Comparison of ENCODE assay signal across 17 mouse cellular contexts in the genomic region with DNA sequence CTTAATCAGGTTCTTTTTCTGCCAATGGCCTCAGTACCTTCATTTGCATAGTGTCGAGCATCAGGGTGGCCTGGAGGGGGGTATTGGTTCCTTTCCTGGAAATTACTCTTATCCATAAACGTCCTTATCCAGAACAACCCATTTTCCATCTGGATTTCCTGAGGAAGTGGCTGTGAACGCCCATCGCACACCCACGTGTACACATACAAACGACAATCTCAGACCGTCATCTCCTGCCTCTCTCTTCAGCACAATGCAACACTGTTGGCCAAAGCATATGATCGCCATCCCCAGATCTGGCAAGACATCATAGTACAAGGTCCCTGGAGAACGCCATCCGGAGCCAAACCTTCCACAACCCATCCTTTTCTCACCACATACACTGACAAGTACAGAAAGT. TPM values are rescaled to one million over a fixed set of nuclear protein-coding genes. Genes with fewer than 3 reads are reported as not detected.
DNase-seq lines count a peak whose midpoint lies in the region; ATAC-seq and TF ChIP-seq lines count a peak whose summit lies in the region.
"Had no signal": no experiment of that assay in that cellular context is flagged by ENCODE, and none has a peak within 500 bp of the region (broad histone marks: within the 10 kb centered on the region; RNA-seq: fewer than 3 reads in every experiment).

No protein-coding gene starts in this region.

- no peak overlapping the region for H3K4me2 ChIP-seq in CH12.LX (ENCODE audit: insufficient read depth, low read depth, poor library complexity, severe bottlenecking)
- H3K4me2 ChIP-seq in heart, embryonic 14.5 days (ENCODE audit: low read length), result no peak overlapping the region
- H3K4me2 ChIP-seq in lung, embryonic 16.5 days (ENCODE audit: low read depth, low read length), result no peak overlapping the region
- H3K4me2 ChIP-seq: embryonic facial prominence, embryonic 13.5 days; limb, embryonic 13.5 days; stomach, embryonic 15.5 days had no signal

- no peaks in the 10 kb centered on the region for H3K4me1 ChIP-seq in heart, embryonic 10.5 days
- peaks cover 21 to 94% of the 10 kb centered on the region in 2 experiments for H3K4me1 ChIP-seq in CH12.LX (ENCODE audit: control insufficient read depth in 1 of 2, insufficient read depth in 2 of 2)
- no peaks in the 10 kb centered on the region for H3K4me1 ChIP-seq in heart, embryonic 14.5 days (ENCODE audit: control insufficient read depth in 2 of 2, insufficient read depth in 2 of 2, low read length in 2 of 2)
- no peaks in the 10 kb centered on the region for H3K4me1 ChIP-seq in lung, embryonic 16.5 days (replicated peaks; ENCODE audit: control insufficient read depth, insufficient read depth, low read length)
- H3K4me1 ChIP-seq: stomach, embryonic 15.5 days had no signal

- dilution Hi-C loops in CH12.LX (cut with MboI; ENCODE audit: extremely low pct_ligation_motif_present, extremely low pct_unique_long_range_greater_than_20kb, low sequenced_read_pairs), result no loop called here

- H3K9ac ChIP-seq in CH12.LX (ENCODE audit: insufficient read depth, low read depth), result no peak overlapping the region
- no peak overlapping the region for H3K9ac ChIP-seq in heart, embryonic 14.5 days (ENCODE audit: low read length)
- no peak overlapping the region for H3K9ac ChIP-seq in lung, embryonic 16.5 days (ENCODE audit: low read length)
- H3K9ac ChIP-seq: embryonic facial prominence, embryonic 13.5 days; limb, embryonic 13.5 days; stomach, embryonic 15.5 days had no signal

- 71% methylated on average over 10 of the region's 10 CpGs for WGBS in heart, embryonic 10.5 days
- WGBS in heart, embryonic 14.5 days, result 65% methylated on average over 10 of the region's 10 CpGs
- WGBS in lung, embryonic 16.5 days, result 66% methylated on average over 10 of the region's 10 CpGs

- DNase-seq in heart, adult 11 months, result peak; percentile 99
- DNase-seq in heart, embryonic 10.5 days (ENCODE audit: low spot score), result no peak
- DNase-seq in CH12.LX (ENCODE audit: extremely low read depth), result no peak
- no peak for DNase-seq in left cerebral cortex, adult 8-10 months (ENCODE audit: low spot score in 2 of 2)
- DNase-seq in left cerebral cortex, postnatal 36 days (ENCODE audit: low spot score in 2 of 2), result no peak
- DNase-seq in cerebellum, adult 11-12 months, result no peak
- DNase-seq: B cell, adult 2 months; spleen, adult 18-20 months had no signal

- TF ChIP-seq RAD21 in CH12.LX (IDR thresholded peaks at IDR 0.05; ENCODE audit: low read depth, low read length), result no peak

- peaks cover 6% of the 10 kb centered on the region; the same call in 1 of the 2 replicates for H3K27me3 ChIP-seq in heart, embryonic 10.5 days (ENCODE audit: insufficient read depth, poor library complexity, severe bottlenecking)
- H3K27me3 ChIP-seq in CH12.LX (replicated peaks), result no peaks in the 10 kb centered on the region
- H3K27me3 ChIP-seq in heart, embryonic 14.5 days (ENCODE audit: control insufficient read depth, insufficient read depth, low read length), result no peaks in the 10 kb centered on the region
- no peaks in the 10 kb centered on the region for H3K27me3 ChIP-seq in lung, embryonic 16.5 days (ENCODE audit: control insufficient read depth, insufficient read depth, low read depth, low read length)
- H3K27me3 ChIP-seq: embryonic facial prominence, embryonic 13.5 days; limb, embryonic 13.5 days; stomach, embryonic 15.5 days had no signal

- no peak for TF ChIP-seq CTCF in CH12.LX (conservative IDR thresholded peaks at IDR 0.05 in 1 of 2, IDR thresholded peaks at IDR 0.05 in 1 of 2; ENCODE audit: low read depth in 2 of 2, low read length in 2 of 2)

- H3K36me3 ChIP-seq in heart, embryonic 10.5 days, result peaks cover 3% of the 10 kb centered on the region; the same call in 1 of the 2 replicates
- peaks cover 83 to 97% of the 10 kb centered on the region in 2 experiments for H3K36me3 ChIP-seq in CH12.LX (replicated peaks in 1 of 2; ENCODE audit: control insufficient read depth in 1 of 2, insufficient read depth in 1 of 2, low read length in 1 of 2)
- peaks cover 15% of the 10 kb centered on the region; the same call in 1 of the 2 replicates for H3K36me3 ChIP-seq in heart, embryonic 14.5 days (ENCODE audit: control insufficient read depth, insufficient read depth, low read length)
- H3K36me3 ChIP-seq in lung, embryonic 16.5 days (ENCODE audit: control insufficient read depth, insufficient read depth, low read length), result no peaks in the 10 kb centered on the region
- H3K36me3 ChIP-seq: embryonic facial prominence, embryonic 13.5 days; hindbrain, embryonic 10.5 days; limb, embryonic 13.5 days; midbrain, embryonic 10.5 days; stomach, embryonic 15.5 days had no signal

- no peak for TF ChIP-seq POLR2A in CH12.LX (IDR thresholded peaks at IDR 0.05; ENCODE audit: low read depth, low read length)

- no peaks in the 10 kb centered on the region for H3K9me3 ChIP-seq in heart, embryonic 10.5 days
- H3K9me3 ChIP-seq in CH12.LX (replicated peaks; ENCODE audit: low read length), result peaks cover 9% of the 10 kb centered on the region
- H3K9me3 ChIP-seq in heart, embryonic 14.5 days (ENCODE audit: control insufficient read depth, low read length), result no peaks in the 10 kb centered on the region
- no peaks in the 10 kb centered on the region for H3K9me3 ChIP-seq in lung, embryonic 16.5 days (ENCODE audit: control insufficient read depth, low read length)
- H3K9me3 ChIP-seq: embryonic facial prominence, embryonic 13.5 days; hindbrain, embryonic 10.5 days; limb, embryonic 13.5 days; midbrain, embryonic 10.5 days; stomach, embryonic 15.5 days had no signal

- TF ChIP-seq EP300 in CH12.LX (IDR thresholded peaks at IDR 0.05; ENCODE audit: low read length), result no peak

- peak; percentile 64 for ATAC-seq in heart, embryonic 14.5 days (ENCODE audit: insufficient number of reproducible peaks, insufficient read depth, low FRiP score, low read depth)
- ATAC-seq in lung, embryonic 16.5 days (ENCODE audit: low read depth), result peak; percentile 51

- no peak overlapping the region for H3K4me3 ChIP-seq in heart, embryonic 10.5 days
- H3K4me3 ChIP-seq in CH12.LX (replicated peaks in 1 of 3; ENCODE audit: low read depth in 2 of 3, low read length in 2 of 3, poor library complexity in 1 of 3), result no peak overlapping the region
- H3K4me3 ChIP-seq in heart, embryonic 14.5 days (ENCODE audit: control insufficient read depth in 1 of 2, insufficient read depth in 1 of 2, low read depth in 1 of 2, low read length in 2 of 2), result no peak overlapping the region
- H3K4me3 ChIP-seq in lung, embryonic 16.5 days (ENCODE audit: low read length), result no peak overlapping the region
- H3K4me3 ChIP-seq: embryonic facial prominence, embryonic 13.5 days; hindbrain, embryonic 10.5 days; left cerebral cortex, adult 2 months; limb, embryonic 13.5 days; midbrain, embryonic 10.5 days; myocyte; stomach, embryonic 15.5 days had no signal

- intact Hi-C loops in left cerebral cortex, postnatal 36 days (cut with DNase I), result no loop called here

- peaks cover 94% of the 10 kb centered on the region for H3K79me2 ChIP-seq in CH12.LX (replicated peaks; ENCODE audit: control insufficient read depth, extremely low read depth, insufficient read depth, poor library complexity, severe bottlenecking)

- H3K27ac ChIP-seq in heart, embryonic 10.5 days, result no peak overlapping the region
- peak overlapping the region; percentile 23 for H3K27ac ChIP-seq in CH12.LX (ENCODE audit: insufficient read depth, low read depth)
- no peak overlapping the region for H3K27ac ChIP-seq in heart, embryonic 14.5 days (replicated peaks in 1 of 2; ENCODE audit: control insufficient read depth in 1 of 2, insufficient read depth in 1 of 2, low read depth in 2 of 2, low read length in 2 of 2)
- no peak overlapping the region for H3K27ac ChIP-seq in lung, embryonic 16.5 days (ENCODE audit: low read length)
- H3K27ac ChIP-seq: embryonic facial prominence, embryonic 13.5 days; hindbrain, embryonic 10.5 days; left cerebral cortex, adult 2 months; limb, embryonic 13.5 days; midbrain, embryonic 10.5 days; stomach, embryonic 15.5 days had no signal

- in situ Hi-C loops in CH12.LX (cut with MboI; ENCODE audit: low pct_ligation_motif_present, low pct_unique_long_range_greater_than_20kb, low sequenced_read_pairs), result no loop called here

TF ChIP-seq in CH12.LX, 34 proteins besides CTCF, POLR2A, EP300 and RAD21:
- TF ChIP-seq ZMIZ1 (IDR thresholded peaks at IDR 0.05; ENCODE audit: low read depth, low read length), result 0 out of 2 replicates have a peak, but pooled peaks have one; percentile 13
- no peak for TF ChIP-seq MAZ (IDR thresholded peaks at IDR 0.05; ENCODE audit: low read depth, low read length)
TF ChIP-seq in CH12.LX: peak in this region for 1.

RNA-seq across cellular contexts. Expression of gene Rftn1, which starts 47.1 kb away (rescaled TPM):
- 9.2 and 10.9 TPM in 2 replicates for polyA plus RNA-seq in heart, embryonic 10.5 days (2016; fragmentation: Nextera tagmentation; extraction: Ambion mirVana)
- total RNA-seq in CH12.LX (2012; rRNA removed), result 52.5 and 76.2 TPM in 2 replicates
- total RNA-seq in CH12.LX (2014; rRNA removed), result 60.5 and 71.7 TPM in 2 replicates
- polyA plus RNA-seq in CH12.LX (2012; ENCODE audit: insufficient read length, low read depth), result 66.2 and 80.6 TPM in 2 replicates
- 26.2 and 32.6 TPM in 2 replicates for polyA plus RNA-seq in heart, embryonic 14.5 days (2014; fragmentation: Nextera tagmentation; extraction: Ambion mirVana)
- polyA plus RNA-seq in lung, embryonic 16.5 days (2015; fragmentation: Nextera tagmentation; extraction: Ambion mirVana), result 18.2 and 21.0 TPM in 2 replicates
- total RNA-seq in left cerebral cortex, adult 8-10 months (2022), result 10 to 100 TPM; 11.5 to 15.3 (median 13.1) TPM
- total RNA-seq in left cerebral cortex, postnatal 36 days (2021), result 1 to 10 TPM; 7.4 to 8.5 TPM
